Mouse (Mus musculus) gastrocnemius, postnatal 4 days (tissue): ENCODE results near the gene Cldn17. TPM values are rescaled to one million over a fixed set of nuclear protein-coding genes. Genes with fewer than 3 reads are reported as not detected.

ENCODE experiments used
- DNase-seq, 2 experiments: peaks; one replicate each; pipeline ENCODE4 v3.0.0; 2021 to 2022; ENCODE audit warnings: low spot score in 2 of 2, mixed read lengths in 2 of 2
- long read RNA-seq, 2 experiments: library from polyadenylated mRNA; stranded (forward); transcript quantifications; one replicate each; pipeline ENCODE4 v2.0.0; 2021
- total RNA-seq, 2 experiments: library from RNA; stranded (reverse); gene quantifications; 2 replicates each; pipeline ENCODE4 v1.2.3; 2021

The Cldn17 gene
- total RNA-seq, result not detected
- long read RNA-seq, experiment 1, result 0 reads
- long read RNA-seq, experiment 2, result 0 reads

DNA sequence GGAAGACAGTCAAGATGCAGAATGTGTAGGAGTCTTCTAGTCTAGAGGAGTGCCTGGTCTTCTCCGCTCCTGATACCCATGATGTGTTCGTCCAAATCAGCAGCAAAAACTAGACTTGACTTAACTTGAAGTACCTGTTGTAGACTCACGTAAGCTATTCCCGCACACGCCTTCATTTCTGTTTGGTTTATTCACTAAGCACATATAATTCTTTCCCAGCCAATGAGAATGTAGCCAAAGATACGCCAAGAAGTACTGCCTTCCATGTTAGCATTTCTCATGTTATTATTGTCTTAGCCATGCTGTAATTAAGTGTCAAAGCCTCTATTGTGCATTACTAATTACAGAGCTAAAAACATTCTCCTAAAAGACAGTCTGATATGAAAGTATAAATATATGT is at the start of gene Cldn17:
TSS of gene Cldn17 (minus strand) at position 101 of the 400 bp plus-strand sequence.
- DNase-seq, result no peak

DNA sequence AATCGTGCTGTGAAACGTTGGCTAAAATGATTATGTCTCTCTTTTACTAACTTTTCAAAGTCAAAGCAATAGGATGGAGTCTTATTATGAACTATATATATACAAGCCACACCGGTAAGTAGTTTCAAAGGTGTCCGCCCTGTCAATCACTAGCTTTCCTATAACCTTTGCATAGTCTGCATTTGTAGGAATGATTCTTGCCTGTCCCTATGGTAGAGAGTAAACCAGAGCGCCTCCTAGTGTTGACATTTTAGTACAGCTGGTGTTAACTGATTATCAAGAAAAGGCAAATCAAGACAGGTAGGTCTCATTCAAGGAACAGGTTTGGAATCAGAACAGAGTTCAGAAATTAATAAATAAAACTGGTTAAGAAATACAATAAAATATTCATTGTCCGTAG is 35.7 kb upstream of the Cldn17 start:
- DNase-seq, result no peak

GRCm38 (mm10) chr16:88539841-88540487 is 33.2 kb upstream of the Cldn17 start:
- no peak for DNase-seq

DNA sequence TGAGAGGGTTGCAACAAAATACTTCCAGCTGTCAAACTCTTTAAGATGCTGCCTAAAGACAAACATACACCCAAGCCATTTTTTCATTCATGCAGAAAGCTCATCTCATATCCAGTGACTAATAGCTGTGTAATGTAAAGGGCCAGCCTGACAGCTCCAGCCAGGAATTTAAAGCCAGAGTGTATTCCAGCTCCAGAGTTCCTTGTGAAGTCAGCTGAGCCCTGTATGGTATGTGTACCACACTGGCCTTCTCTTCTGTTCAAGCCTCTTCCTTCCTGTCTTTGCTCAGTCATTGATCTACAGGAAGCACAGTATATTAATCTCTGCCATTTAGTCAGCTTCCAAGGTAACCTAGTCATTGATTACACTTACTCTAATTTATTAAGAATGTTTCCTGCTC is 4.6 kb upstream of the Cldn17 start:
- DNase-seq, result no peak

DNA sequence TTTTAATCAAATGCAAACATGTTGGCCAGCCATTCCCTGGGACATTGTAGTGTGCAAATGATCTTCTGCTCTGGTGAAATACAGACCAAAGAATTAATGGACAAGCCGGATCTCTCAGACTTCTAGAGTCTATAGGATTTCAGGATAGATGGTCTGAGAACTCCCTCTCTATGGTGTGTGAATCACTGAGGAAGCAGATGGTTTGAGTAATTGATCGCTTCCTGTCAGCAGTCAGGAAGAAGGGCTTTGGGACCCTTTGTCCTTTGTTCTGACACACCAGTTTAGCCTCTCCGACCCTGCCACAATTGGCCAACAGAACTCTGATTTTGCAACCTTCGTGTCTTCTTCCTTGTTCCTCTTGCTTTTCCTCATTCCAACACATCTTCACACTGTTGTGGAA is 1.4 kb upstream of the Cldn17 start:
- DNase-seq, result no peak

- DNase-seq, result no peak
Measured at GRCm38 (mm10) chr16:88506338-88506737, 440 bp downstream of the Cldn17 start.

GRCm38 (mm10) chr16:88488096-88488495 is 18.7 kb downstream of the Cldn17 start:
- DNase-seq, result no peak

- no peak for DNase-seq
Measured at GRCm38 (mm10) chr16:88480011-88480774, 26.6 kb downstream of the Cldn17 start.

GRCm38 (mm10) chr16:88463235-88463634 is 43.5 kb downstream of the Cldn17 start:
- DNase-seq, result no peak

Other genes with a start within 250 kb of the Cldn17 start
- gene Grik1, start 216.7 kb downstream of the Cldn17 start, total RNA-seq, result under 1 TPM; 0.12 to 0.26 TPM
- gene Cldn8, start 56.2 kb upstream of the Cldn17 start, total RNA-seq, result not detected
- gene Krtap24-1, start 105.3 kb upstream of the Cldn17 start, total RNA-seq, result not detected
- not detected for gene 2310079G19Rik, start 120.7 kb upstream of the Cldn17 start, total RNA-seq
- not detected for gene Krtap26-1, start 140.8 kb upstream of the Cldn17 start, total RNA-seq
- gene Krtap27-1, start 164.7 kb upstream of the Cldn17 start, total RNA-seq, result not detected
- not detected for gene 2310061N02Rik, start 201.0 kb upstream of the Cldn17 start, total RNA-seq
- not detected for gene Krtap13-1, start 221.9 kb upstream of the Cldn17 start, total RNA-seq
- gene Krtap13, start 244.7 kb upstream of the Cldn17 start, total RNA-seq, result not detected